Mouse (Mus musculus) left cerebral cortex, postnatal 4 days (tissue): Measurements from ENCODE around the gene Clmn. TPM values are rescaled to one million over a fixed set of nuclear protein-coding genes. Genes with fewer than 3 reads are reported as not detected.
A peak's percentile ranks its signal among the peaks of the same experiment; 100 is the strongest.

Source experiments
- DNase-seq: peaks from one replicate; pipeline ENCODE4 v3.0.0-alpha.2; 2022
- intact Hi-C: fragments of 180-260 bp; cut with DNase I; formaldehyde crosslinking; loops from one replicate; pipeline ENCODE4 v1.15.1; 2025
- total RNA-seq, 2 experiments: library from RNA; stranded (reverse); gene quantifications; 2 replicates each; pipeline ENCODE4 v1.2.3; 2021

The Clmn gene
- total RNA-seq, 2 experiments from 2014 or later = 8.3 to 10.1 TPM

DNA sequence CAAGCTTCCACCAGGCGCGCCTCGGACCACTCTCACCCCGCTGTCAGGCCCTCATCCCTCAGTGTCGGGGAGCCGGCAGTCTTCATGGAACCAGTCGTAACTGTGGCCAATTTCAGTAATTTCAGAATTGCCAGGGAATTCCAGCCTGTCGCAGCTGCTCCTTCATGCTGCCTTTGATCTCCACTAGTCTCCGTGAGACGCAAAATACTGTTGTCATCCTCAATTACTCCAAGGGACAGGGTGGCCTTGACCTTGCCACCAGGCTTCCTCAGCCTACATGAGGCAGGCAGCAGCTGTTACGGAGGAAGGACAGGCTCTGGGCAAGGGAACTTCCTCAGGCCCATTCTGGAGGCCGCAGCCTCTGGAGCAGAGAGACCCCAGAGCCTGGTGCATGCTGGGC lies 15.5 kb upstream of the Clmn start:
- intact Hi-C loops = no loop called here
- DNase-seq = no peak

DNA sequence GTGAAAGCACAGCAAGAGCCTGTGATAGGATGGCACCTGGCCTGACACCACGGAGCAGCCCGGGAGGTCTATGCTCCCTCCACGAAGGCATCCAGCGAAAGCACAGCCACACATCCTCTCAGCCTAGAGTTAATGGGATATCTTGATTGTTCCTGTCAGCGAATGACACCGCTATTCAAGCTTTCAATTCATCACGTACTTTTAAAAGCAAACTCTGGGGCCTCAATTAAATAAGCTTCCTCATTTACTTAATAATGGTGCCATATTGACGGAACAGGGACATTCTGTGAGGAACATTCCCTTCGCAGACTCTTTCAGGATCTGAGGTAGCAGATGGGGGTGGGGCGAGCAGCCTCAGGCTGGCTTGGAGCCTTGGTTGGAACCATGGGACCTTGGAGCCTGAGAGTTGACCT lies 14.7 kb upstream of the Clmn start:
- no peak for DNase-seq
- intact Hi-C loops = no loop called here

DNA sequence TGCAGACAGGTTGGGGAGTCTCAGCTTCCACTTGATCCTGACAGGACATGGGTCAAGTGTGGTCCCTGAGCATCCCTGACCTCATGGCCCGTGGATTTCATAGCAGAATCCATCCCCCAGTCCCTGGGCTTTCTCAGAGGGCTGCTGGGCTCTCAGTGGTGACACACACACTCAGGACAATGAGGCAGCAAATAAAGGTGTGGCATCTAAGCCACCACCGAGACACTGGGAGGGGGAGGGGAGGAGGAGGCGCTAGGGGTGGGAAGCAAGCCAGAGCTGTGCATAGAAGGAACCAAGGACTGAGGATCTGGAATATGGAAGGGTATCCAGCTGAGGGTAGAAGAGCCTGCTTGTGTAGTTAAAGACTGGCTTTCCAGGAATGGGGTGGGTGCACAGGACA lies 11.2 kb upstream of the Clmn start:
- intact Hi-C loops = no loop called here

DNA sequence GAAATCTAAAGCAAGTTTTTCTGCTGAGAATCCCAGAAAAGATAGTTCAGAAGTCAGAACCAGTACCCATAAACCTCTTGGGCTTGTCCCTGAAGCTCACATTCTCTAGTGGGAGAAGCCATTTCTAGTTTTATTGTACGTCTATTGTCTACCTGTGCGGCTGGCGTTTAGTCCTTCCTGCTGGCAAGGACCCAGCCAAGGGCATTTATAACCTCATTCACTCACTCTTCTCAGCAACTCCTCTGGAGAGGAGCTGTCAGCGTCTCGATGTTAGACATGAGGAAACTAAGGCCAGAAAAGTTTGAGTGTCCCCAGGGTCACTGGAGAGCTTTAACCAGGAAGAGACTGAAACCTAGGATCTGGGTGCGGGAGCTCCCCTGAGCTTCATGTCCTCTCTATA lies 7.1 kb upstream of the Clmn start:
- DNase-seq = no peak
- intact Hi-C loops = no loop called here

More for the DNA sequence above, 11.2 kb upstream of the Clmn start:
- DNase-seq = no peak

DNA sequence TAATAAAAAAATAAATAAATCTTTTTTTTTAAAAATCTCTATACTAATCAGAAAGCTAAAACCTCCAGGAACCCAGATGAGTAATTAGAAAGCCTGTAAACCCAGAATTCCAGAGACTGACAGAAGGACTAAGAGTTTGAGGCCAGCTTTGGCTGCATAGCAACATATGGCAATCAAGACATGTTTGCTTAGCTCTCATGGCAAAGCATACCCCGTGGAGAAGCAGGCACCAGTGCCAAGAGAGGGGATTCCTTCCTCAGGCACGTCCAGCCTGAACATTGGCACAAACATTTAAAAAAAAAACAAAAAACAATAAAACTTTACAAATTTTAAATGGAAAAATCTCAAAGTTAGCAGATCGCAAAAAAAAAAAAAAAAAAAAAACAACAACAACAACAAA lies 4.9 kb upstream of the Clmn start:
- peak; percentile 70 for DNase-seq
- intact Hi-C loops = no loop called here

DNA sequence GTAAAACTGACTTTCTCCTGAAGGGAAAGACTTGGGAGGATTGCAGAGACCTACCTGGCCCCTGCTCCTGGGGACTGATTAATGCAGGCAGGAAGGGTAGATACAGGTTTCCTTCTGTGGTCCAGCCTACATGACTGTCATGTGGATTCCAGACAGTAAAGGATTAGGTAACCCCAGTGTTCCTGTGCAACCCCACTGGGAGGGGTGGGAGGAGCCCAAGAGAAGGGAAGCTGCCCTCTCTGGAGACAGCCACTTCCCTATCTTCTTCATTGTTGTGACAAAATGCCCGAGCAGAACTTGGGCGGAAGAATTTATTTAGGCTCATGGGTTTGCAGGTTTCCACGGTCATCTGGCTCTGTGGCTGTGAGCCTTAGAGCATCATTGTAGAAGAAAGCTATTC lies 3.6 kb upstream of the Clmn start:
- DNase-seq = no peak
- intact Hi-C loops = no loop called here

DNA sequence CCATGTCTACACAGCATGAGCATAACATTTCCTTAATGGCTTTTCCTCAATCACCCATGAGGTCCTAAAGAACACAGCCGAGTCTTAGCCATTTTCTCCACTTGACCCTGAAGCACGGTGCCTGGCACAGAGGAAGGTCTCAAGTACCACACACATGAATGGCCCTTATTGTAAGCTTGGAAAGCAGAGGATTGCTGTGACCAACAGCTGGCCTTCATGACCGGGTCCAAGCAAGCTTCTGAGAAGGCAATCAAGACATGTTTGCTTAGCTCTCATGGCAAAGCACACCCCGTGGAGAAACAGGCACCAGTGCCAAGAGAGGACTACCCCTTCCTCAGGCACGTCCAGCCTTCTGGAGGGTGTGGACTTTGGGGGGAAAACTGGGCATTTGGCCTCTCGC lies 3.0 kb upstream of the Clmn start:
- DNase-seq = peak; percentile 39
- intact Hi-C loops = no loop called here

DNA sequence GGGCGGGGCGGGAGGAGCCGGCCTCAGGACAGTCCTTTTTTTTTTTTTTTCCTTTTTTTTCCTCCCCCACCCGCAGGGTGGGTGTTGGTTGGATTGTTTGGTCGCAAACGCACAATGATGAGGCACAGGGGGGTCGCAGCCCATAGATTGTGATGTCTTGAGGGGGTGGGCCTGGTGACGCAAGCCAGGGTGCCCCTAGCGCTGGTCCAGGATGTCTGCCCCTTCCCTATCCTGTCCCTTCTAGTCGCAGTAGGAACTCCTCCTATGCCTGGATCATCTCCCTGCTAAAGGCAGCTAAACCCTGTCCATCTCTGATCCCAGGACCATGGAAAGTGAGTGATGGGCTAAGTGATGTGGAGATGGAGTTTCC lies 275 bp upstream of the Clmn start:
- intact Hi-C loops = no loop called here
- DNase-seq = no peak

DNA sequence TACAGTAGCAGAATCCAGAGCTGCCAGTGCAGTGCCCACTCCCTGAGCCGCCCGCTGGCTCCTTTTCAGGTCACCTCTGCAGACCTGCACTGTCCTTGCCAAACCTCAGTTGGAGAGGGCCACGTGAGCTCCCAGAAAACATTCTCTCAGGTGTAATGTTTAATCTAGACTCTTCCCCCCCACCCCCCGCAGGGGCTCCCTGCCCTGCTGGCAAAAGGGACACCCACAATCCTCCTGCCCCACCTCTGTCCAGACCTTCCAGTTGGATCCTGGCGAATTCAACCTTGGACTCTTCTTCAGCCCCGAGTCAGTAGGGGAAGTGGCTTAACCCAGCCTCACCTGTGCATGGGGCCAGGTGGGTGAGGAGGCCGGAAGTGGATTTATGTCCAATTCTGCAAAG lies 1.2 kb downstream of the Clmn start:
- no peak for DNase-seq
- intact Hi-C loops = no loop called here

DNA sequence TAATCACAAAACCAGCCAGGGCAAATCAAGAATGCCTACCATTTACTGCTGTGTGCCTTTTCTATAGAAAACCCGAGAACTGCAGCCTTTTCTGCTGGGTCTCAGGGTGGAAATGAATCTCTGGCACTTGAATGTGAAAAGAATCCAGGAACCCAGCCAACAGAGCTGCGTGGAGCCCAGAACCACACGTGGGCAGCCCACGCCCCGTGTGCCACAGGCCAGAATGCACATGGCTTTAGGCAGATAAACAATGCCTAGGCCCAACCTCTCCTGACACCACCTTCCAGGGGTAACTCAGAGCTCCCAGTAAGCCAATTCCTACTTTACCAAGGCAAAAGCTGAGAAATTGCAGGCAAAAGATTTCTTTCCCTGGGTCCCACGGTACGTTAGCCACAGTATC lies 5.7 kb downstream of the Clmn start:
- DNase-seq = peak; percentile 31
- intact Hi-C loops = no loop called here

DNA sequence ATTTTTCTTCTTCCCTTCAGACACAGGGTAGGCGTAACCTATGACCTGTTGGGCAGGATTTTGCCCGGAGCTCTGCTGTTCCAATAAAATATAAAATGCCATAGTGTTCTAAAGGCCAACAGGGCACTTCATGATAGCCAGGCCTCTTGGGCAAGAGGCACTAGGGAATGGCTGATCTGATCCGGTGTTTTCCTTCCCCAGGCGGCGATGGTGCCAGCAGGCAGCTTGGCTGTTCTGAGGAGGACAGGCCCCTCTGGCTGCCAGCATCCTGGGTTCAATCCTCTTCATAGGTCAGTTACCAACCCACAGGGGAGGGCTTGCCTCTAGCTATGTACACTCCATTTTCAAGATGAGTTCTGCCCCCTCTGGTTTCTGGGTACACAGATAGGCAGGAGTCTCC lies 6.1 kb downstream of the Clmn start:
- intact Hi-C loops = no loop called here
- peak; percentile 17 for DNase-seq

DNA sequence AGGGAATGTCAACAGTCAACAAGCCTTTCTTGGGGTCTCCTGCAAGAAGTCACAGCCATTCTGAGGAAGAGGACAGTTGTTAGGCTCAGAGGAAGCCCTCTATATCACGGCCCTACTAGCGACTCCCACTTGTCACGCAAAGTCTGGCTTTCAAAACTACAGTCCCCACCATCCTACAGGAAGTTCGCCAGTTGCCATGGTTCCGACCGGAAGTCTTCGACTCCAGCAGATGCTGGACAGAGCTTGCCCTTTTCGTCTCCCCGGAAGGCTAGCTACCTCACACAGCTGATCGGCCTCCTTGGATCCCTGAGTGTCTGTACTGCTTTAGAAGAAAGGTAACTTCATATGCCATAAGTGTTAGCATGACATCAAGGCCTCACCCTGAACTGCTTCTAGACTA lies 7.3 kb downstream of the Clmn start:
- no peak for DNase-seq
- intact Hi-C loops = no loop called here

DNA sequence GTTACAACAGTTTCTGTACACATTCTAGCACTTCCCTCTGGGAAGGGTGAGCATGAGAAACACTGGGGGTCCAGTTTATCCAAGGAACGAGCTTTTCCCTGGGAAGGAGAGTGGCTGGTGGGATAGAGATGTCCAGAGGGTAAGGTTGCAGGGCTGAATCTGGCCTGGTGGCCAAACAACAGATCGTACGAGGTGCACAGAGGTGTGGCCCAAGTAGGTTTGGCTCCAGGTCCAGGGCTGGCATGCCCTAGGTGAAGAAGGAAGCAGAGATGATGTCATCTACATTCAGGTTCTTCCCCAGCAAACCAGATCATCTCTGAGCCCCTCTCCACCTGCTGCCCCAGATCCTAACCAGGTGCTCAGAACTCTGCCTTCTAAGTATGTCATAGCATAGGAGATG lies 8.3 kb downstream of the Clmn start:
- no peak for DNase-seq
- intact Hi-C loops = no loop called here

DNA sequence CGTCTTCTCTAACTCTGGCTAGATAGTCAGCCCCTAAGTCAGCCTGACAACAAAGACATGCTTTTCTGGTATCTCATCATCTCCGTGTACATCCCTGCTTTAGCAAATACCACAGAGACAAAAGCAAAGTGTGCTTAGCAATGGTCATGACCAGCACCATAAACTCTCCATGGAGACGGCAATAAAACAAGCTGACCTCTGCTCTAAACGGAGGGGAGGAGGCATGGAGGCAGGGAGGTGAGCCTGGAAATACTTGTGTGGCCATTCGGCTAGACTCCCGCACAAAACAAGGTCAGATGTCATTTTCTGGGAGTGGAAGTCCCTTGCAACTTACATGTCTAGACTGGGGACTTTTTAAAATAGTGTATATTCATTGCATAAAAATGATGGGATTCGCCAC lies 9.3 kb downstream of the Clmn start:
- intact Hi-C loops = no loop called here
- no peak for DNase-seq

DNA sequence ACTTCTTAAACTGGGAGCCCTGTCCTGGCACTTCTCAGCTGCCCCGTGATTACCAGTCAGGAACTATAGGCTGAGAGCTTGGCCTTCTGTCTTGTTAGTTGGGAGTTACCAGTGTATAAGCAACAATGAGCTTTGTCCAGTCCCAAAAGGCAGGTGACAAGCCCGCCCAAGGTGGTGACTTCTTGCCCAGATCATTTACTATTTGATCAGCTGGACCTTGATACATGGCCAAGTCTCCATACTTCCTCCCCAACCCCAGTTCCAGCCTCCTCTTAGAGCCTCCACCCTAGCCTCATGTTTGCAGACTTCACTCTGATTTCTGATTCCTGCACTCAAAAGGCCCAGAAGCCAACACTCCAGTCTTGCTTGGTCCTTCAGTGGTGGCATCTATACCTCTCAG lies 10.1 kb downstream of the Clmn start:
- intact Hi-C loops = no loop called here
- no peak for DNase-seq

DNA sequence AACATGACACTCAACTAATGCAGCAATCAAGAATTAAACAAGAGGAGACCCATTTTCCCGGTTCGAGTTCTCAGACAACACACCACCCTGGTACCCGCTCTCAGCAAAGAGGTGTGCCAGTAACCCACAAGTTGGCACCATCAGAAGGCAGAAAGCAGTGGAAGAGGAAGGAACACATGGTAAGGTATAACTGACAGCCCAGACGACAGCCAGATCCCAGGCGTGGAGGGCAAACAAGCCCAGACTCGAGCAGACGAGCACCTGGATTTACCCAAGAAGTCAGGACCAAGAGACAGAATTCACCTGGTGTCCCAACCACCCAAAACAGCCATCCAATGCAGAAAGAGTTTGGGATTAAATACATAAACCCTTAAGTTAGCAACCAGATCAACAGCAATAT lies 11.5 kb downstream of the Clmn start:
- intact Hi-C loops = no loop called here
- DNase-seq = no peak

DNA sequence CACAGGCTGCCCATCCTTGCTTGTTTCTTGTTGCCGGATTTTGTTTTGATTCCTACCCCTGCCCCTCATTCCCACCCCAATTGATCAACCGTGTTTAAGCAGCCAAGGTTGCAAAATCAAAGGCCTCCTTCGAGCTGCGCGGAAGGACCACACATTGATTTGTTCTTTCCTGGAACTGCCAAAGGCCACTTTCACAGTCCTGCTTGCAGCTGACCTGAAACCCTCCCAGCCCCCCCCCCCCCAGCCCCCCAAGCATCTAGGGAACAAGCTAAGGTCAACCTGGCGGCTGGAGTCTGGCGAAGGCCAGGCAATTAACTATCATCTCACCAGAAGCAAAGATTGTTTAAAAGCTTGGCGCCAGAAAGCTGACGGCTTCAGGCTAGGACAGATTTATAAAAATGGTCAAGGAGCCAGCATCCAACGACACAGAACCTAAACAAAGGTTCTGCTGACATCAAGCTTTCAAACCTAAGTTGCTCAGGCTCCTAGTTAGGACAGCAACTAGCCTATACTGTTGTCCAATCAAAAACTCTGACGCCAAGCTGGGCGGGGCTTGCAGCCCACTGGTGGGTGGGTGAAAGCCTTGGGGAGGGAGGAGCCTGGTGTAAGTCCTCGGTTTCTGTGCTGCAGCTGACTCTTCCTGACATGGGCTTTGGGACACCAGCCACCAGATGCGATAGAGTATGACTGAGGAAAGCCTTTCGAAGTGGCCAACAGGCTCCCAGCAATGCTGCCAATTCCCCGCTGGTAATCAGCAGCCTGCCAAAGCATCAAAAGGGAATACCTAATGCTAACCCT lies 13.0 kb downstream of the Clmn start:
- intact Hi-C loops = no loop called here
- peak; percentile 37 for DNase-seq

DNA sequence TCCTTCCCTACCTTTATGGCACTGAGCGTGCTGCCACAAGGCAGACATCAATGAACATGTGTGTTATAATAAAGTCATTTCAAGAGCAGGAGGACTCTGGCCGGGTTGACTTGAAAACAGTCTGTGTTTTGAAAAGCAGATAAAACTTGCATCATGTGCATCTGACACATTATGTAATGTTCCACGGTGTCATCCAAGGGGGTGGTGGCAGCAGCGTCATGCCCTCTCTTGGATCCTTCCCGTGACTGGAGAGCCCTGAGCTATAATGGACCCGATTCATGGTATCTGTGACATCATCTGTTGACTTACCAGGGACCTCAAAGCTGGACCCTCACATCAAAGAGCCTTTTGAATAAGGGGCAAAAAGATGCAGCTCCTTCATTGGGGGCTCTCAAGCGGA lies 14.8 kb downstream of the Clmn start:
- intact Hi-C loops = no loop called here

DNA sequence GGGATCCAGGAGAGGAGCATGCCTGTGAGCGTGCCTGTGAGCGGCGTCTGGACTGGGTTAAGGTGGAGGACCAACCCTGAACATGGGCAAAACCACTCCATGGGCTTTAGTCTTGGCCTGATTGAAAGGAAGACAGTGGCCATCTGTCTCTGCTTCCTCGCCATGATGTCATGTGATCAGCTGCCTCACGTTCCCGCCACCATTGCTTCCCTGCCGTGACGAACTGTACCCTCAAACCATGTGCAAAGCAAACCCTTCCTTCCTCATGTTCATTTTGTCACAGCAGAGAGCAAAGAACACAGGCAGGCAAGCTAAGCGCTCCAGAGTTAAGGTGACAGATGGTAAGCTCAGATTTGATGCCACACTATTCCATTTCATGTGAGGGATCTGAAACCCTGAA lies 16.2 kb downstream of the Clmn start:
- DNase-seq = no peak
- intact Hi-C loops = no loop called here

More for the DNA sequence above, 14.8 kb downstream of the Clmn start:
- no peak for DNase-seq

DNA sequence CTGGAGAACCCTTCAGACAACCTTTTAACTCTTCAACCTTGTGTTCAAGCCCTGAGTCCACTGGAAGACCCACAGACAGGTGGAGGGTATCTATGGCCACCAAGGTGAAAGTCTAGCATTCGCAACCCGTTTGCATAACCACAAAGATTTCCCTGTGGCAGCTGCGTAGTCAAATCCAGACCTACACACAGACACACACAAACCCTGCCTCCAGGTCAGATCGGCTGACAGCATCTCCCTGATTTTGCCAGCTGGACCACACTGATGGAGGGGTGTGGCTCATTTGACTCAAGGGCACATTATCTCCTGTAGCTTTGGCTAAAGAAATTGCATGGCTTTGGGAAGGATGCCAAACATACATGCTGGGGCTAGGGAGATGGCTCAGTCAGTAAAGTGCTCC lies 17.6 kb downstream of the Clmn start:
- intact Hi-C loops = no loop called here
- DNase-seq = no peak

DNA sequence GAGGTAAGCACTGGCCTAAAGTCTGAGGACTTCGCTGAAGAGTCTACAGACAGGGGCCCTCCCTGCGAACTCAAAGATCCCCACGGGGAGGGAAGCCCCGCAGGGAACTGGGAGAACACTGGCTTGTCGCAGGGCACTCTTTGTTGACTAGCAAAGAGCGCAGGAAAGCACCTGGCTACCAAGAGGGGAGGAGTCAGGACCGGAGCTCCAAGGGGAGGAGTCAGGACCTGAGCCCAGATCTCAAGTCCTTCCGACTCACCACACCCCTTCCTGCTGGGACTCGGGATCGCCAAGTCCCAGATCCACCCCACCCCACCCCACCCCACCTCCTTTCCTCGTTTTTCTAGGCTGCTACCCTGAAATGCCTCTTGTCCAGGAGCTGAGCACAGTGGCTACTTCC lies 19.2 kb downstream of the Clmn start:
- no peak for DNase-seq
- intact Hi-C loops = no loop called here

DNA sequence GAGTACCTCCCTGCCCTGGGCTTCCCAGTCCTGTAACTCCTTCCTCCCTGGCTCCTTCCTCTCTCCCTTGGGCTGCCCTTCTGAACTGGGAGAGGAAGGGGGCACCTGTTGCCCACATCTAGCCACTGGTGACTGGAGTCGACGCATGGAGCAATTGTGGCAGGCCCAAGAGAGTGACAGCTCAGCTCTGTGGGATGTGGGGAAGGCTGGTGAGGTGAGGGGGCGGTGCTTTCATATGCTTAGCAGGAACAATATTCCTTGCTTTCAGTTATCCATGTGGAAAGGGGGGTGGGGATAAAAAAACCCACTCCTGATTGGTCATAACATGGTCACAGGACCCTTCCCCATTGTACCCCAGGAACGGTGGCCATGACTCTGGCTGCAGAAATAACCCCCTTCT lies 19.9 kb downstream of the Clmn start:
- intact Hi-C loops = no loop called here
- no peak for DNase-seq

DNA sequence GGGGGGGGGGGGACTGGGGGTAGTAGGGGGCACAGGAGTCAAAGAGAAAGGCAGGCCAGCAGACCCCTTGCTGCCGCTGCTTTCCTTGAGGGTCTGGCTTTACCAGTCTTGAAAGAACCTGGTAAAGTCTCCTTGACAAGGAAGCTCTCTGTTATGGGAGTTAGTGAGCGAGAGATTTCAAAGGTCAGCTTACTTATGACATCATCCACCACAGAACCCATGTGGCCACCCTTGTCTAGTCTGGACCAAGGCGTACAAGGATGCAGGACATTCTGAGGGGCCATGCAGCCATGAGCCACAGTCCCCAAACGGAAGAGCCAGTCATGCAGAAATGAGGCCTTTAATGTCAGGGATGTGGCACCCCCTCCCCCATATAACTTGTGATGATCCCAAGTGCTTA lies 20.6 kb downstream of the Clmn start:
- intact Hi-C loops = no loop called here
- DNase-seq = no peak
